Mouse (Mus musculus) heart, embryonic 14.5 days (tissue): ENCODE measurements around the gene Fgfr2. TPM values are rescaled to one million over a fixed set of nuclear protein-coding genes. Genes with fewer than 3 reads are reported as not detected.

Experiments used
- ATAC-seq: fragments of 200-750 bp; cut with Nextera tagmentation; 2 replicates; pipeline ENCODE4 v1.8.0; 2017; ENCODE audit warnings: low read depth, moderate TSS enrichment; ENCODE audit not compliant: insufficient number of reproducible peaks, insufficient read depth, low FRiP score
- H3K27ac ChIP-seq, 2 experiments: fragments of 200-500 bp in 1 of 2; fragments of 300-500 bp in 1 of 2; sonication (generic) in 1 of 2; replicated peaks in 1 of 2; 2 replicates each; pipeline ENCODE4 v1.5.1; 2012 to 2014; ENCODE audit warnings: low read depth in 2 of 2, low read length in 2 of 2, control low read depth in 1 of 2, mild to moderate bottlenecking in 1 of 2, mixed read lengths in 1 of 2; ENCODE audit not compliant: control insufficient read depth in 1 of 2, insufficient read depth in 1 of 2
- H3K27me3 ChIP-seq: fragments of 300-500 bp; sonication (generic); 2 replicates; pipeline ENCODE4 v1.6.1; 2014; ENCODE audit warnings: mild to moderate bottlenecking, low read length, control low read depth; ENCODE audit not compliant: control insufficient read depth, insufficient read depth
- H3K36me3 ChIP-seq: fragments of 300-500 bp; sonication (generic); 2 replicates; pipeline ENCODE4 v1.6.1; 2014; ENCODE audit warnings: mild to moderate bottlenecking, control low read depth, low read length, mixed read lengths; ENCODE audit not compliant: control insufficient read depth, insufficient read depth
- H3K4me1 ChIP-seq, 2 experiments: fragments of 200-500 bp in 1 of 2; fragments of 300-500 bp in 1 of 2; sonication (generic) in 1 of 2; 2 replicates each; pipeline ENCODE4 v1.6.1; 2012 to 2014; ENCODE audit warnings: low read length in 2 of 2, control low read depth in 1 of 2, mixed read lengths in 1 of 2; ENCODE audit not compliant: control insufficient read depth in 2 of 2, insufficient read depth in 2 of 2
- H3K4me2 ChIP-seq: fragments of 300-500 bp; sonication (generic); 2 replicates; pipeline ENCODE4 v1.6.1; 2014; ENCODE audit warnings: mild to moderate bottlenecking, low read length
- H3K4me3 ChIP-seq, 2 experiments: fragments of 200-500 bp in 1 of 2; fragments of 300-500 bp in 1 of 2; sonication (generic) in 1 of 2; 2 replicates each; pipeline ENCODE4 v1.5.1; 2012 to 2014; ENCODE audit warnings: low read length in 2 of 2, mild to moderate bottlenecking in 2 of 2, control low read depth in 1 of 2, low read depth in 1 of 2, moderate library complexity in 1 of 2; ENCODE audit not compliant: control insufficient read depth in 1 of 2, insufficient read depth in 1 of 2
- H3K9ac ChIP-seq: fragments of 300-500 bp; sonication (generic); 2 replicates; pipeline ENCODE4 v1.6.1; 2014; ENCODE audit warnings: mild to moderate bottlenecking, low read length
- H3K9me3 ChIP-seq: fragments of 300-500 bp; sonication (generic); 2 replicates; pipeline ENCODE4 v1.6.1; 2016; ENCODE audit warnings: low read length, control low read depth; ENCODE audit not compliant: control insufficient read depth
- WGBS: fragments of 180-500 bp; shearing (Covaris S2); extraction: QIAGEN DNeasy Blood & Tissue Kit; methylation state at CpG from one replicate; pipeline ENCODE4 v1.1.7; 2014; 5-methylcytosine and 5-hydroxymethylcytosine counted together
- polyA plus RNA-seq: library from polyadenylated mRNA; unstranded; fragments of >200 nt; fragmentation: Nextera tagmentation; extraction: Ambion mirVana; gene quantifications from 2 replicates; pipeline ENCODE4 v1.2.1, GENCODE M21; 2014

Gene Fgfr2
- polyA plus RNA-seq, 1 experiment from 2014 or later, result 22.4 TPM

DNA sequence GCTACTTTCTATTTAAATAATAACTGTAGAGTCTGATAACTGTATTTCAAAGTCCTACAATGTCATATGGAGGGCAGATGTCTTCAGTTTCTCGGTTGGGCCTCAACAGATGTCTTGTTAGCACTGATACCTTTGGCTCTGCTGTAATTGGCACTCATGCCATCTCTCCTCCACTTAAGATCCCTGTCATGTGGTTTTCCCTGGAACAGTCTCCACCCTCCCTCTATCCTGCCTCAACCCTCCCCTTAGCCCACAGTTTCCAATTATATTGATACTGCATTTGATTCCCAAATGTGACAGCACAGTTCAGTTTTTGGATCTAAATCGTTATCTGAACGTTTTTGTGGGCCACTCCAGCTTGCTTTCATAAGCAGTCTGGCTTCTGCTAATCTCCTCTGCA, 2558.6 kb downstream of the Fgfr2 start:
- Histone ChIP-seq H3K27ac (no peak overlapping the region), H3K36me3 (no peaks in the 10 kb centered on the region), H3K4me2 (no peak overlapping the region), H3K27me3 (no peaks in the 10 kb centered on the region), H3K4me1 (peaks cover 4 to 12% of the 10 kb centered on the region in 2 experiments), H3K9me3 (no peaks in the 10 kb centered on the region), H3K9ac (no peak overlapping the region), H3K4me3 (no peak overlapping the region)
- no peak for ATAC-seq
- WGBS, result 40% methylated on average over 3 of the region's 3 CpGs

DNA sequence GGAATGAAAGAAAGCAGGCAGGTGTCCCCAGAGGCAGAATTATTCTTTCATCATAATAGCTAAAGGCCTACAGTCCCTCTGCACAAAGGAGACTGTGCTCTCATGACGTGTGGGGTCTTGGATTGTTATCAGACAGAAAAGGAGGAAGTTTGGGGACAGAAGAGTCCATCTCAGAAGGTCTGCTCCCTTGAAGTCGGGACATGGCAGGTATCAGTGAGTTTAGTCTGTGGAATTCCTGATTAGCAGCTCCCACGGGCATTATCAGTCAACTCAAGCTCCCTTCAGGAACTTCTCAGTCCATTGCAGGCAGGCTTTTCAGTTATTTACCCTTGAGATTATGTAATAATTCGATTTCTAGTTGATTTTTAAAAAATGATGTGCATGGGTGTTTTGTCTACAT, 2559.3 kb downstream of the Fgfr2 start:
- 45% methylated on average over 4 of the region's 4 CpGs for WGBS

DNA sequence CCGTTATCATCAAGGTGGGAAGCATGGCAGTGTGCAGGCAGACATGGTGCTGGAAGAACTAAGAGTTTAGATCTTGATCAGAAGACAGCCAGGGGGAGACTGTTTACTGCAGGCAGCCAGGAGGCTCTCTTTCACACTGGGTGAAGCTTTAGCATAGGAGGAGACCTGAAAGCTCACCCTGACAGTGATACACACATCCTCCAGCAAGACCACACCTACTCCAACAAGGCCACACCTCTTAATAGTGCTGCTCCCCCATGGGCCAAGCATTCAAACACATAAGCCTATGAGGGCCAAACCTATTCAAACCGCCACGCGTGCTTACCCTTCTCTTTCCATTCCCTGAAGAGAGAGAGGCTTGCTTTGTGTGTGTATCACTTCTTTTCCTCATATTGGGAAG, 2559.9 kb downstream of the Fgfr2 start:
- no peak for ATAC-seq
- Histone ChIP-seq H3K36me3 (no peaks in the 10 kb centered on the region), H3K9ac (no peak overlapping the region), H3K4me1 (peaks cover 0 to 4% of the 10 kb centered on the region in 2 experiments; a peak in 2 of 4 replicates), H3K4me2 (no peak overlapping the region), H3K9me3 (no peaks in the 10 kb centered on the region), H3K27ac (no peak overlapping the region), H3K27me3 (no peaks in the 10 kb centered on the region), H3K4me3 (no peak overlapping the region)
- WGBS, result 79% methylated on average over 4 of the region's 4 CpGs

More for the DNA sequence above, 2559.3 kb downstream of the Fgfr2 start:
- Histone ChIP-seq H3K27me3 (no peaks in the 10 kb centered on the region), H3K27ac (no peak overlapping the region), H3K4me2 (no peak overlapping the region), H3K9ac (no peak overlapping the region), H3K9me3 (no peaks in the 10 kb centered on the region), H3K4me3 (no peak overlapping the region), H3K36me3 (no peaks in the 10 kb centered on the region), H3K4me1 (peaks cover 0 to 7% of the 10 kb centered on the region in 2 experiments; a peak in 3 of 4 replicates)
- no peak for ATAC-seq

DNA sequence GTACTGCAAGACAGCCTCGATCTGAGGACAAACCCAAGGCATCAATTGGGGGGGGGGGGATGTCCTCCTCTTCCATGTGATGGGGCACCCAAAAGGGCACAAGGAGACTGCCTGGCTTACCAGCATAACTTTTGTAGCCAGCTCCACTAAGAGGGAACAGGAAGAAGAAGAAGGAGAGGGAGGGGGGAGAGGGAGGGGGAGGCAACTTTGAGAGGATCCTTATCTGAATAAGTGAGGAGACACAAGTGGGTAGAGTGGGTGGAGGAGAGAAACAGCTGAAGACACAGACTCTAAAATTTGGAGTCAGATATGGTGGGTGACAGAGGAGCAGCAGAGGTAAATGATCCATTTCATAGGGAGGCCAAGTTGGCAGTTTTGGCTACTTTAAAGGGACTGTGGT, 2562.2 kb downstream of the Fgfr2 start:
- no peaks in the 10 kb centered on the region for H3K27me3 ChIP-seq
- no peaks in the 10 kb centered on the region for H3K9me3 ChIP-seq
- no peak overlapping the region for H3K9ac ChIP-seq
- peaks cover 0 to 4% of the 10 kb centered on the region in 2 experiments; a peak in 2 of 4 replicates for H3K4me1 ChIP-seq
- H3K4me2 ChIP-seq, result no peak overlapping the region
- H3K4me3 ChIP-seq, result no peak overlapping the region
- 64% methylated on average over 1 of the region's 1 CpGs for WGBS
- H3K36me3 ChIP-seq, result no peaks in the 10 kb centered on the region
- no peak for ATAC-seq
- H3K27ac ChIP-seq, result no peak overlapping the region

GRCm38 (mm10) chr7:130558592-130558991, 2564.6 kb downstream of the Fgfr2 start:
- H3K4me1 ChIP-seq, result no peaks in the 10 kb centered on the region
- H3K9me3 ChIP-seq, result no peaks in the 10 kb centered on the region
- no peak overlapping the region for H3K27ac ChIP-seq
- H3K36me3 ChIP-seq, result no peaks in the 10 kb centered on the region
- H3K27me3 ChIP-seq, result no peaks in the 10 kb centered on the region
- no peak overlapping the region for H3K4me3 ChIP-seq
- ATAC-seq, result no peak
- H3K4me2 ChIP-seq, result no peak overlapping the region
- WGBS, result 68% methylated on average over 4 of the region's 4 CpGs
- H3K9ac ChIP-seq, result no peak overlapping the region

DNA sequence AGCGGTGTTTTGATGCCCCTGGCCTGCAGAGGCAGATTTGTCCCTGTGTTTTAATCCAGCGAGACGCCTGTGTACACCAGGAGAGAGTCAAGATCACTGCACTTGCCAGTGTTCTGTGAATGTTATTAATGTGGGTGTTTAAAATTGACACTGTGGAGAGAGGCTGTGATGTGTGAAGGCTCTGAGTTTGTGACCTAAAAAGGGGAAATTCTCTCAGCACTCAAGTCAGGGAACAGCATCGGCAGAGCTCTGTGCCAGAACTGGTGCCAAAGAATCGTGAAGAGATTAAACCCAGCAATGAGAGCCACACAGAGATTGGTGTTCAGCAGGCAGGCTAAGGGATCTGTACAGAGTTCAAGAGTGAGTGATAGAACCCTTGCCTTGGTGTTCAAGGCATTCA, 2567.6 kb downstream of the Fgfr2 start:
- H3K27ac ChIP-seq, result no peak overlapping the region
- H3K4me2 ChIP-seq, result no peak overlapping the region
- no peaks in the 10 kb centered on the region for H3K36me3 ChIP-seq
- H3K27me3 ChIP-seq, result no peaks in the 10 kb centered on the region
- no peak overlapping the region for H3K4me3 ChIP-seq
- no peaks in the 10 kb centered on the region for H3K9me3 ChIP-seq
- no peak overlapping the region for H3K9ac ChIP-seq
- peaks cover 2 to 7% of the 10 kb centered on the region in 2 experiments; a peak in 3 of 4 replicates for H3K4me1 ChIP-seq
- no peak for ATAC-seq
- WGBS, result 66% methylated on average over 5 of the region's 5 CpGs

DNA sequence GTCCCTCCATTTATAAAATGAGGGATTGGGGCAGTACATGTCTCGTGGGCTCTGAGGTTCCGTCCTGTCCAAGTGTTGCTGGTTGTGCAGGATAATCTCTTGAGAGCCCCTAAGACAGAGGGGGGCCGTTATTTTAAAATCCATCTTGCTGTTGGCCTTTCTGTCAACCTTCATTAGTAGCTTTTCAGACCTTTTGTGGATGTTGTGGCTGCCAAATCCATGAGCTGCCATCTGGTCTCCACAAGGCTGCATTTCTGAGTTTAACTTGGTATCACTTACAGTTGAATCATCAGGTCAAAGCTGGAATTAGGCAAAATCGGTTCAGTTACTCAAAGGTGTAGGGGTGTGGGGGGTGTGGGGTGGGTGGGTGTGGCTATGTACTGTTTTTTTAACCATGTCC, 2569.8 kb downstream of the Fgfr2 start:
- Histone ChIP-seq H3K4me3 (no peak overlapping the region), H3K27me3 (no peaks in the 10 kb centered on the region), H3K4me1 (peaks cover 2 to 7% of the 10 kb centered on the region in 2 experiments; a peak in 3 of 4 replicates), H3K4me2 (no peak overlapping the region), H3K9ac (no peak overlapping the region), H3K27ac (no peak overlapping the region), H3K36me3 (no peaks in the 10 kb centered on the region), H3K9me3 (no peaks in the 10 kb centered on the region)
- ATAC-seq, result no peak
- 82% methylated on average over 4 of the region's 4 CpGs for WGBS

GRCm38 (mm10) chr7:130552780-130553179, 2570.4 kb downstream of the Fgfr2 start:
- 44% methylated on average over 5 of the region's 5 CpGs for WGBS
- H3K27me3 ChIP-seq, result no peaks in the 10 kb centered on the region
- H3K9ac ChIP-seq, result no peak overlapping the region
- no peak overlapping the region for H3K4me3 ChIP-seq
- no peak overlapping the region for H3K4me2 ChIP-seq
- H3K9me3 ChIP-seq, result no peaks in the 10 kb centered on the region
- peaks cover 2 to 7% of the 10 kb centered on the region in 2 experiments; a peak in 3 of 4 replicates for H3K4me1 ChIP-seq
- no peak overlapping the region for H3K27ac ChIP-seq
- no peaks in the 10 kb centered on the region for H3K36me3 ChIP-seq
- ATAC-seq, result no peak
